Mouse (Mus musculus) MEL (cell line): ENCODE measurements around the gene Twist1. TPM values are rescaled to one million over a fixed set of nuclear protein-coding genes. Genes with fewer than 3 reads are reported as not detected.

ENCODE experiments used
- DNase-seq: peaks from one replicate; pipeline ENCODE4 v3.0.0; 2011; ENCODE audit warnings: low read depth, low spot score
- H3K27ac ChIP-seq: 2 replicates; pipeline ENCODE4 v1.5.1; 2012; ENCODE audit warnings: low read depth, mild to moderate bottlenecking, control low read depth, low read length, moderate library complexity; ENCODE audit not compliant: control insufficient read depth
- H3K27me3 ChIP-seq, 2 experiments: fragments of 150-350 bp in 1 of 2; sonication (generic) in 1 of 2; 2 replicates each; pipeline ENCODE4 v1.6.1; 2012; ENCODE audit warnings: low read length in 2 of 2, mild to moderate bottlenecking in 2 of 2, improper control_type of control experiment in 1 of 2, moderate library complexity in 1 of 2; ENCODE audit not compliant: insufficient read depth in 2 of 2, control insufficient read depth in 1 of 2
- H3K36me3 ChIP-seq, 2 experiments: 2 replicates each; pipeline ENCODE4 v1.6.1; 2012 to 2014; ENCODE audit warnings: low read length in 2 of 2, improper control_type of control experiment in 1 of 2, inconsistent platforms in 1 of 2, mild to moderate bottlenecking in 1 of 2; ENCODE audit not compliant: insufficient read depth in 2 of 2, control insufficient read depth in 1 of 2
- H3K4me1 ChIP-seq, 2 experiments: fragments of 150-350 bp in 1 of 2; sonication (generic) in 1 of 2; 2 replicates each; pipeline ENCODE4 v1.6.1; 2012; ENCODE audit warnings: low read length in 2 of 2, improper control_type of control experiment in 1 of 2, mild to moderate bottlenecking in 1 of 2; ENCODE audit not compliant: insufficient read depth in 2 of 2, control insufficient read depth in 1 of 2
- H3K4me3 ChIP-seq, 2 experiments: fragments of 150-350 bp in 1 of 2; sonication (generic) in 1 of 2; 2 replicates each; pipeline ENCODE4 v1.5.1; 2012; ENCODE audit warnings: low read depth in 2 of 2, low read length in 2 of 2, mild to moderate bottlenecking in 2 of 2, moderate library complexity in 2 of 2, control low read depth in 1 of 2, improper control_type of control experiment in 1 of 2; ENCODE audit not compliant: control insufficient read depth in 1 of 2, insufficient read depth in 1 of 2
- H3K79me2 ChIP-seq: 2 replicates; pipeline ENCODE4 v1.6.1; 2012; ENCODE audit warnings: mild to moderate bottlenecking, low read length, moderate library complexity; ENCODE audit not compliant: control insufficient read depth, poor library complexity, insufficient read depth
- H3K9ac ChIP-seq: 2 replicates; pipeline ENCODE4 v1.6.1; 2012; ENCODE audit warnings: low read depth, mild to moderate bottlenecking, control low read depth, low read length, moderate library complexity; ENCODE audit not compliant: control insufficient read depth, poor library complexity, severe bottlenecking
- H3K9me3 ChIP-seq: fragments of 150-350 bp; sonication (generic); replicated peaks from 2 replicates; pipeline ENCODE4 v1.6.1; 2012; ENCODE audit warnings: mild to moderate bottlenecking, low read length, improper control_type of control experiment, moderate library complexity; ENCODE audit not compliant: insufficient read depth
- BHLHE40 ChIP-seq: IDR thresholded peaks from 2 replicates; pipeline ENCODE4 v1.6.1; 2012; ENCODE audit warnings: low read depth, mild to moderate bottlenecking, inconsistent platforms, low read length, improper control_type of control experiment, borderline replicate concordance
- CHD1 ChIP-seq: IDR thresholded peaks from 2 replicates; pipeline ENCODE4 v1.6.1; 2012; ENCODE audit warnings: low read depth, mild to moderate bottlenecking, inconsistent platforms, low read length, improper control_type of control experiment
- CHD2 ChIP-seq: IDR thresholded peaks from 2 replicates; pipeline ENCODE4 v1.6.1; 2011; ENCODE audit warnings: low read length, improper control_type of control experiment
- CTCF ChIP-seq, 3 experiments: IDR thresholded peaks in 2 of 3; conservative IDR thresholded peaks in 1 of 3; 2 replicates each; pipeline ENCODE4 v1.5.1; 2011 to 2012; ENCODE audit warnings: low read length in 3 of 3, low read depth in 2 of 3, mild to moderate bottlenecking in 2 of 3, improper control_type of control experiment in 1 of 3, inconsistent platforms in 1 of 3, mixed read lengths in 1 of 3, moderate library complexity in 1 of 3; ENCODE audit not compliant: control insufficient read depth in 1 of 3, insufficient read depth in 1 of 3, poor library complexity in 1 of 3, severe bottlenecking in 1 of 3
- E2F4 ChIP-seq: IDR thresholded peaks from 2 replicates; pipeline ENCODE4 v1.6.1; 2011; ENCODE audit warnings: low read depth, low read length, improper control_type of control experiment, borderline replicate concordance
- ETS1 ChIP-seq: IDR thresholded peaks from 2 replicates; pipeline ENCODE4 v1.6.1; 2012; ENCODE audit warnings: low read depth, mild to moderate bottlenecking, inconsistent platforms, low read length, improper control_type of control experiment, moderate library complexity
- GABPA ChIP-seq: IDR thresholded peaks from 2 replicates; pipeline ENCODE4 v1.6.1; 2012; ENCODE audit warnings: low read depth, mild to moderate bottlenecking, inconsistent platforms, low read length, improper control_type of control experiment, moderate library complexity
- JUND ChIP-seq: IDR thresholded peaks from 2 replicates; pipeline ENCODE4 v1.6.1; 2011; ENCODE audit warnings: low read depth, mild to moderate bottlenecking, improper control_type of control experiment, low read length
- KAT2A ChIP-seq: conservative IDR thresholded peaks from 2 replicates; pipeline ENCODE4 v1.6.1; 2012; ENCODE audit warnings: low read depth, low read length, improper control_type of control experiment, inconsistent platforms
- MAFK ChIP-seq: IDR thresholded peaks from 2 replicates; pipeline ENCODE4 v1.6.1; 2011; ENCODE audit warnings: low read depth, mild to moderate bottlenecking, low read length, improper control_type of control experiment, borderline replicate concordance
- MEF2A ChIP-seq: IDR thresholded peaks from 2 replicates; pipeline ENCODE4 v1.6.1; 2014; ENCODE audit warnings: low read depth, mild to moderate bottlenecking, inconsistent platforms, low read length, improper control_type of control experiment; ENCODE audit not compliant: poor library complexity, insufficient replicate concordance, severe bottlenecking; ENCODE audit errors: extremely low read depth
- MXI1 ChIP-seq: IDR thresholded peaks from 2 replicates; pipeline ENCODE4 v1.6.1; 2011; ENCODE audit warnings: mild to moderate bottlenecking, low read depth, low read length, improper control_type of control experiment
- MYC ChIP-seq: IDR thresholded peaks from 2 replicates; pipeline ENCODE4 v1.6.1; 2011; ENCODE audit warnings: low read depth, mild to moderate bottlenecking, low read length, improper control_type of control experiment, moderate library complexity
- NELFE ChIP-seq: IDR thresholded peaks from 2 replicates; pipeline ENCODE4 v1.6.1; 2011; ENCODE audit warnings: low read depth, low read length, improper control_type of control experiment
- POLR2AphosphoS2 ChIP-seq: IDR thresholded peaks from 2 replicates; pipeline ENCODE4 v1.6.1; 2011; ENCODE audit warnings: low read length, improper control_type of control experiment
- RAD21 ChIP-seq: IDR thresholded peaks from 2 replicates; pipeline ENCODE4 v1.6.1; 2011; ENCODE audit warnings: mild to moderate bottlenecking, low read depth, low read length, improper control_type of control experiment
- SIN3A ChIP-seq: IDR thresholded peaks from 2 replicates; pipeline ENCODE4 v1.6.1; 2012; ENCODE audit warnings: low read length, improper control_type of control experiment, inconsistent platforms
- TCF12 ChIP-seq: IDR thresholded peaks from 2 replicates; pipeline ENCODE4 v1.6.1; 2014; ENCODE audit warnings: low read depth, mild to moderate bottlenecking, inconsistent platforms, low read length, improper control_type of control experiment, moderate library complexity
- USF1 ChIP-seq: IDR thresholded peaks from 2 replicates; pipeline ENCODE4 v1.6.1; 2014; ENCODE audit warnings: low read depth, mild to moderate bottlenecking, inconsistent platforms, low read length, improper control_type of control experiment, moderate library complexity
- ZC3H11A ChIP-seq: IDR thresholded peaks from 2 replicates; pipeline ENCODE4 v1.6.1; 2012; ENCODE audit warnings: low read depth, mild to moderate bottlenecking, inconsistent platforms, low read length, improper control_type of control experiment
- ZKSCAN1 ChIP-seq: IDR thresholded peaks from 2 replicates; pipeline ENCODE4 v1.6.1; 2012; ENCODE audit warnings: low read depth, mild to moderate bottlenecking, inconsistent platforms, low read length, improper control_type of control experiment, moderate library complexity
- polyA plus RNA-seq, 2 experiments: library from polyadenylated mRNA; stranded (reverse) in 1 of 2; unstranded in 1 of 2; fragments of >175 nt in 1 of 2; fragments of >200 nt in 1 of 2; gene quantifications; 2 replicates each; pipeline versions ENCODE4 v1.2.1 to v1.2.4; 2012; ENCODE audit warnings: low replicate concordance in 2 of 2, low read depth in 1 of 2; ENCODE audit not compliant: insufficient read length in 2 of 2, insufficient read depth in 1 of 2, missing spikeins in 1 of 2
- total RNA-seq: library from RNA; depleted of rRNA; stranded (reverse); fragments of 300-350 nt; gene quantifications from 2 replicates; pipeline ENCODE4 v1.2.3, GENCODE M21; 2012

Twist1 gene
- total and polyA plus RNA-seq, 3 experiments, result not detected

DNA sequence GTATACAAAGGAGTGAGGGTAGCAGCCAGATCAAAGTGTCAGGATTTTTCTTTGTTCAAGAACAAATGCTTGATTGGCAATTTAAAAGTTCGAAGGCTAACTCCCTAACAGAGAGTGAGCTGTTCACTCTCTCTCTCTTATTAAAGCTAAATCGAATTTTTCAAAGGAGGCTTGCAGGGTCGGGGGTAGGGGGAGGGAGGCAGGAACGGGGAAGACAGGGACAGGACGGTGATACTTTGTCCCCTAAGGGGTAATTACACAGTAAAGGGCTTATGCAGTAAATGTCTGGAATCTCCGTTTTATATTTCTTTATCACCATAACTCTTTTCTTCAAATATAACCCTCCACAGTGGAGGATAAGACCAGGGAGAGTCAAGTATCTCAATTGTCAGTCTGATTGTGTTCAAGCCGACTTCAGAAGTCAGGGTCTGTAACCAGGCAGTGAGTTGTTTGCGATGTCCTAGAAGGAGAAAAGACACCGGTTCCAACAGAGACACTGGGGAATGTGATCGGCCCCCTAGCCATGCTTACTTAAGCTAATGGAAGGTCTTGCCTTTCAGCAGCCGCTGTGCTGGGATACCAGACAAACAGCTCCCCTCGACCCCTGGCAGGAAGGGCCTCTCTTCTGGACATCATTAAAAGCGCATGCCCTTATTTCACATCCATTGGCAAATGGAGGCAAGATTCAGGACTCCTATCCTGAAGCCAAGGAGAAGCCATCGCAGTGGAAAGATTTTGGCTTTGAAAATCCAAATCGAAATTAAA, 30.0 kb upstream of the Twist1 start:
- no peak for TF ChIP-seq MYC
- no peak for TF ChIP-seq RAD21
- TF ChIP-seq E2F4, result no peak

DNA sequence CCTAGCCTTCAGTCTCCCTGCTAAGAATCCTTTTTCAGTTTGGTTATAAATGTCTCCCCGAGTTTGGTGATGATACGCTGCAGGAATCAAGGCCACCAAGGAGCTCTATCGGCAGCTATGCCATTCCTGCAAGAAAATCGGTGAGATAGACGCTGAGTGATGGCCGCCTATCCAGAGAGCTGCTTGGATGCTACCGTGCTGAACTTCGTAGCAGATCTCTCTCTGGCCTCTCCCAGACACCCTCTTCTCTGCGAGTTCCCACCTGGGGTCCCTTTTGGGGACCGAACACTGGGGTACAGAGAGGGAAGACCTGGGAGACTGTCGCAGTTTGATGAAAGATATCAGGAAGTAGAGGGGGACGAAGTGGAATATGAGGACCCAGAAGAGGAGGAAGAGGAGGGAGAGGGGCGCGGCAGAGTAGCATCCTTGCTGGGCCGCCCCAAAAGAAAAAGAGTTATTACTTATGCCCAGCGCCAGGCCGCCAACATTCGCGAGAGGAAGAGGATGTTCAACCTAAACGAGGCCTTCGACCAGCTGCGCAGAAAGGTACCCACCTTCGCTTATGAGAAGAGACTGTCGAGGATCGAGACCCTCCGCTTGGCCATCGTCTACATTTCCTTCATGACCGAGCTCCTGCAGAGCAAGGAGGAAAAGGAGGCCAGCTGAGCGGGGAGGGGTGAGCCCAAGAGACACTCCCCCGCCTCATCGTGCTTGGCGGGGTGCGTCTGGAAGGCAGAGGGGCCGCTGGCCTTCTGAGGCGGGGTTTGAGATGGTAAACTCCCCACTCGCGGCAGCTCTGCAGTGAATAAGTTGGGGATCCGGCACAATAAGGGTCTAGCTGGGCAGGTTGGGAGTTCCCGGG, 28.9 kb upstream of the Twist1 start, which contains the start of gene Ferd3l:
Gene Ferd3l (plus strand): TSS at position 95 of the 862 bp plus-strand sequence.
- Histone ChIP-seq H3K4me1 (no peaks in the 10 kb centered on the region), H3K4me3 (no peak within 1 kb of the TSS), H3K79me2 (no peaks in the 10 kb centered on the region), H3K36me3 (no peaks in the 10 kb centered on the region), H3K27ac (no peak within 1 kb of the TSS), H3K27me3 (no peaks in the 10 kb centered on the region), H3K9me3 (no peaks in the 10 kb centered on the region), H3K9ac (no peak within 1 kb of the TSS)
- no peak for DNase-seq
- TF ChIP-seq MYC (no peak), MAFK (no peak), ETS1 (no peak), MEF2A (no peak), USF1 (no peak), CHD1 (no peak), TCF12 (no peak), CTCF (IDR thresholded peaks at IDR 0.05 in 2 of 3, conservative IDR thresholded peaks at IDR 0.05 in 1 of 3; ENCODE audit: control insufficient read depth in 1 of 3, insufficient read depth in 1 of 3, low read depth in 2 of 3, low read length in 3 of 3, poor library complexity in 1 of 3, severe bottlenecking in 1 of 3) (no peak), ZC3H11A (no peak), KAT2A (no peak), ZKSCAN1 (no peak), POLR2AphosphoS2 (no peak), BHLHE40 (no peak), JUND (no peak), RAD21 (no peak), MXI1 (no peak), GABPA (no peak), CHD2 (no peak), NELFE (no peak), SIN3A (no peak)

More for the DNA sequence above, 30.0 kb upstream of the Twist1 start:
- H3K27me3 ChIP-seq, result no peaks in the 10 kb centered on the region
- H3K79me2 ChIP-seq, result no peaks in the 10 kb centered on the region
- DNase-seq, result no peak
- no peaks in the 10 kb centered on the region for H3K36me3 ChIP-seq
- no peak overlapping the region for H3K9ac ChIP-seq
- no peaks in the 10 kb centered on the region for H3K9me3 ChIP-seq
- no peaks in the 10 kb centered on the region for H3K4me1 ChIP-seq
- no peak overlapping the region for H3K4me3 ChIP-seq
- H3K27ac ChIP-seq, result no peak overlapping the region
